Mouse (Mus musculus): ENCODE measurements around the gene Ppm1a. TPM values are rescaled to one million over a fixed set of nuclear protein-coding genes. Genes with fewer than 3 reads are reported as not detected.

Ppm1a gene
- total RNA-seq, 2 experiments from 2014 or later, result 265 to 266 TPM

- intact Hi-C loops (cut with DNase I), result no loop called here
- DNase-seq (ENCODE audit: low spot score in 2 of 2), result peak in 1 of 2 experiments; percentile 15
Measured at GRCm38 (mm10) chr12:72793983-72794382, 36.7 kb downstream of the Ppm1a start.

DNA sequence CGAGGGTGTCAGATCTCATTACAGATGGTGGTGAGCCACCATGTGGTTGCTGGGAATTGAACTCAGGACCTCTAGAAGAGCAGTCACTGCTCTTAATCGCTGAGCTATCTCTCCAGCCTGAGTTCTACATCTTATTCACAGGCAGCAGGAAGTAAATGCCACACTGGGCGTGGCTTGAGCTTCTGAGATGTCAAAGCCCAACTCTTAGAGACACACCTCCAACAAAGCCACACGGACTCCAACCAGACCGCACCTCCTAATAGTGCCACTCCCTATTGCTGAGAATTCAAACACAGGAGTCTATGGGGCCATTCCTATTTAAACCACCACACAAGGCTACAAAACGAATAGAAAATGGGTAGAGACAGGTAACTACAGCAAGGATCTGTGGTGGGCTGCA, 52.5 kb downstream of the Ppm1a start:
- DNase-seq (ENCODE audit: low spot score in 2 of 2), result no peak
- intact Hi-C loops (cut with DNase I), result loop anchor here (5.0 kb wide), 1 partner anchor 42 kb away; no protein-coding TSS in a partner anchor

GRCm38 (mm10) chr12:72811588-72811987, 54.3 kb downstream of the Ppm1a start:
- DNase-seq (ENCODE audit: low spot score in 2 of 2), result no peak
- intact Hi-C loops (cut with DNase I), result loop anchor here (5.0 kb wide), 1 partner anchor 44 kb away; no protein-coding TSS in a partner anchor

- intact Hi-C loops (cut with DNase I), result no loop called here
- DNase-seq (ENCODE audit: low spot score in 2 of 2), result peak; percentile 12 to 17
Measured at GRCm38 (mm10) chr12:72820940-72821431, 63.7 kb downstream of the Ppm1a start.

GRCm38 (mm10) chr12:72821589-72821988, 64.3 kb downstream of the Ppm1a start:
- intact Hi-C loops (cut with DNase I), result no loop called here
- DNase-seq (ENCODE audit: low spot score in 2 of 2), result no peak

DNA sequence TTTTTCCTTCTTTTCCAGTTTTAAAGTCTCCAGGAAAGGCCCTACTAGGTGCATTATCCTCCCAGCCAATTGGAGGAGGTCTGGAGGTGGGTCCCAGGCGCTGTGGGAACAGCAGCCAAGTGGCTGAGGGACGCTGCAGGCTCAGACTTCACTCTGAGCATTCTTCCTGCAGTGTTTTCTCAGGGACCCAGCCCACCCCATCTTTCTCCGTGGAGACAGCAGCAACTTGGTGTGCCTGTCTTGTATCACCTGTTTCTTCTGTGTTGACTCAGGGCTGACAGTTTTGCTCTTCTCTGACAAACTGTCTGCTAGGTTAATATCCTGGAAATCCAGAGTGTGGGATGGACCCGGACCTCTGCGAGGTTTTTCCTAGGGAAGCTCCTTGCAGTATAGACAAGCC, 68.4 kb downstream of the Ppm1a start:
- DNase-seq (ENCODE audit: low spot score in 2 of 2), result no peak

DNA sequence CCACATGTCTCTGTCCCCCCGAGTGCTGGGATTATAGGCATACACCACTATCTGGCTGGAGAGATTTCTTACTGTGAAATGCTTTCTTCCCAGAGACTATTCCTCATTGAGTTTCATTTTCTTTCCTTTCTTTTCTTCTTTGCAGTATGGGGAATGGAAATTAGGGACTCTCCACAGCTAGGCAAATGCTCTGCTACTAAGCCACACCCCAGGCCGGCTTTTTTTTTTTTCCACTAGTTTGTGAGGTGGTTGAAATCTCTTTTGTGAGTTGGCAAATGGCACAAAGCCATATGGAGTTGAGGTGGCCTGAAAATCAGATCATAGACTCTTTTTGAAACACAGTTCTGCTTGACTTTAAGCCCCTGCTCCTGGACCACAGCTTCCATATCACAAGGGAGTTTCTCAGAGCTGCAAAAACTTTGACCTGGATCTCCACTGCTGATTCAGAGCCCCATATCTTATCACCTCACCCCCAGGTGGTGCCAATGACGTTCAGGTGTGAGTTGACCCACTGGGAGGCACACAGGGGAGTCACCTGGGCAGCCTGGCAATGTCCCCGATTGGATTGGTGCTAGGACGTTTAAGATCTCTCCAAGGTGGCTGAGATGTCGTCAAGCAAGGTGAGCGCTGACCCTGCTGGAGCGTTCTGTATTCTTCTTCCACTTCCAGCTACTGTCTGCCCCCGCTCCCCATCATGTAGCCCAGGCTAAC, 71.7 kb downstream of the Ppm1a start:
- DNase-seq (ENCODE audit: low spot score in 2 of 2), result no peak
- intact Hi-C loops (cut with DNase I), result no loop called here

More for the DNA sequence above, 68.4 kb downstream of the Ppm1a start:
- intact Hi-C loops (cut with DNase I), result no loop called here

GRCm38 (mm10) chr12:72829777-72830176, 72.5 kb downstream of the Ppm1a start:
- intact Hi-C loops (cut with DNase I), result no loop called here
- DNase-seq (ENCODE audit: low spot score in 2 of 2), result no peak

- peak; percentile 21 to 67 for DNase-seq (ENCODE audit: low spot score in 2 of 2)
- intact Hi-C loops (cut with DNase I), result no loop called here
Measured at GRCm38 (mm10) chr12:72830317-72830716, 73.1 kb downstream of the Ppm1a start.

GRCm38 (mm10) chr12:72831711-72832432, 74.6 kb downstream of the Ppm1a start:
- DNase-seq (ENCODE audit: low spot score in 2 of 2), result peak; percentile 78 to 87
- intact Hi-C loops (cut with DNase I), result no loop called here

DNA sequence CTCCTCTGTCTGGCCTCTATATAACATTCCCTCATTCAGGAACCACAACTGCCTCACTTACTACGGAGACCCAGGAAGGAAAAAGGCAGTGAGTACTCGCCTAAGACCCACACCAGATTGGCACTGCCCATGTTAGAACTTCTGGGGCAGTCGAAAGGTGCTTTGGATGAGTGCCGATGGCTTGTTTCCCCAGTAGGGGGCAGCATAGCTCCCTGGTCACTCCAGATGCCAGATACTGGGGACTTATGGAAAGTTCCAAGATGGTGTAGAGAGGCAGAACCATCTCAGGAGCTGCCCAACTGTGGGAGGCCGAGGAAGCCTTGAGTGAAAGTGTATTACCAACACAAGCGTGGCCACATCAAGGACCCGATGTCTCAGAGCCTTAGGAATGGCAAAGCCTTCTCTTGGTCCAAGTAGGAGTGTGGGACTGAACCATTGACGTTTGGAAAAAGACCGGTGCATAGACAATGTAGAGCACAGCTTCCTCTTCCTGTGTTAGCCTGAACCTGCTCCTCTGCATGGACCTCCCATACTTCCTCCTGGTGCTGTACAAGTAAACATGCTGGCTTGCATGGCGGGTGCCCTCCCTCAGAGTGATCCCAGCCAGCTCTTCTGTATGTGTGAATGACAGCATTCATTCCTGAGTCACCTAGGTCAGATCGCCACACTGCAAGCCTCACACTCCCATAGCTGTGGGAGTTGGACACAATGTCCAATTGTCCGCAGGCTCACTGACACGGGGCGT, 77.7 kb downstream of the Ppm1a start:
- no peak for DNase-seq (ENCODE audit: low spot score in 2 of 2)

GRCm38 (mm10) chr12:72835518-72836015, 78.3 kb downstream of the Ppm1a start:
- DNase-seq (ENCODE audit: low spot score in 2 of 2), result no peak
- intact Hi-C loops (cut with DNase I), result no loop called here

More for the DNA sequence above, 77.7 kb downstream of the Ppm1a start:
- intact Hi-C loops (cut with DNase I), result no loop called here

- DNase-seq (ENCODE audit: low spot score in 2 of 2), result no peak
- intact Hi-C loops (cut with DNase I), result no loop called here
Measured at GRCm38 (mm10) chr12:72837302-72837701, 80.0 kb downstream of the Ppm1a start.

DNA sequence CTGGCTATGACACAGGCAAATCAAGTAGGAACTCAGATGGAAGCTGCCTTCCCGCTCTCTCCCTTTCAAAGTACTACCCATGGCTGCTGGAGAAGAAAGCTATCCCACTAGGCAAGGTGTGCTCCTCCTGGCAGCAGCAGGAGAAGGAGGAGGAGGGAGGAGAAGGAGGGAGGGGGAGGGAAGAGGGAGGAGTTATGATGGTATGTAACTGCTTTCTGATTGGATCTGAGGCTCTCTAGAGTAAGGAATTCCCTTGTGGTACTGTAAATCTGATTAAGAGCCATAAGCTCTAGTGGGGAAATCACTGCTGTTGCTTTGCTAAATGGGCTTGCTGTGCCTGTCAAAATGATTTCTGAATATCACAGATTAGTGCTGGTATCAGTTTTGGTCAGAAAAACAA, 84.2 kb downstream of the Ppm1a start:
- DNase-seq (ENCODE audit: low spot score in 2 of 2), result no peak
- intact Hi-C loops (cut with DNase I), result loop anchor here (10.0 kb wide), 1 partner anchor 713 kb away; no protein-coding TSS in a partner anchor

DNA sequence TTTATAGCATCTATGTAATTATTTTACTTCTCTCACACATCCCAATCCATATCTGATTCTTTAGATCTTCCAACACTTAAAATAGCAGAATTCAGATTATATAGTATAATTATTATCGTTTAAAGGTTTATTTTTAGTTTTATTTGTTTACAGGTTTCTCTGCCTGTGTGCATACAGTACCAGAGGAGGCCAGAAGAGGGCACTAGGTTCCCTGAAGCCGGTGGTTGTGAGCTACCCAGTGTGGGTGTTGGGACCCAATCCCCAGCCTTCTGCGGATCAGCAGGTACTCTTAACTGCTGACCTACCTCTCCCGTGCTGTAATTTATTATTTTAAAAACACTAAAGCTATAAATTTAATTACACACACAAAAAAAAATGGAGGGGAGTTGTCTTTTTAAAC, 85.9 kb downstream of the Ppm1a start:
- DNase-seq (ENCODE audit: low spot score in 2 of 2), result no peak
- intact Hi-C loops (cut with DNase I), result loop anchor here (10.0 kb wide), 1 partner anchor 712 kb away; no protein-coding TSS in a partner anchor

- no peak for DNase-seq (ENCODE audit: low spot score in 2 of 2)
Measured at GRCm38 (mm10) chr12:72843555-72843954, 86.3 kb downstream of the Ppm1a start.

GRCm38 (mm10) chr12:72843973-72844620, 86.8 kb downstream of the Ppm1a start:
- peak in 1 of 2 experiments; percentile 39 for DNase-seq (ENCODE audit: low spot score in 2 of 2)
- intact Hi-C loops (cut with DNase I), result loop anchor here (10.0 kb wide), 1 partner anchor 711 kb away; no protein-coding TSS in a partner anchor

More at GRCm38 (mm10) chr12:72843555-72843954, 86.3 kb downstream of the Ppm1a start:
- intact Hi-C loops (cut with DNase I), result loop anchor here (10.0 kb wide), 1 partner anchor 711 kb away; no protein-coding TSS in a partner anchor

DNA sequence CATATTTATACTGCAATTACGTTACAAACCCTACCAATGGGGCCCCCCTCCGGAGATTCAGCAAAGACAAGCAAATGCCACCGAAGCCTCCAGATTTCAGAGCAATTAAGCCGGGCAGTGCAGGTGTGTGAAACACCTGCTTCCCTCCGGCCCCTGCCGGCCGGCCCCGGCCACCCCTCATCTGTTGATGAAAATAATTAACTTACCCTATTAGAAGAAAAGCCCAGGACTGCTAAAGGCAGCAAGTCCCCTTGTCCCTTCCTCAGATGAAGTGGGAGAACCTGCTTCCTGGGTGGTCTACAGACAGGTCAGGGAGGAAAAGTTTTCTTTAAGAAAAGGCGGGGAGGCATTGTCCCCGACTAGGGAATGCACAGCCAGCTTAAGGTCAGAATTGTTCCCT, 88.7 kb downstream of the Ppm1a start:
- DNase-seq (ENCODE audit: low spot score in 2 of 2), result no peak
- intact Hi-C loops (cut with DNase I), result loop anchor here (10.0 kb wide), 1 partner anchor 709 kb away; no protein-coding TSS in a partner anchor

DNA sequence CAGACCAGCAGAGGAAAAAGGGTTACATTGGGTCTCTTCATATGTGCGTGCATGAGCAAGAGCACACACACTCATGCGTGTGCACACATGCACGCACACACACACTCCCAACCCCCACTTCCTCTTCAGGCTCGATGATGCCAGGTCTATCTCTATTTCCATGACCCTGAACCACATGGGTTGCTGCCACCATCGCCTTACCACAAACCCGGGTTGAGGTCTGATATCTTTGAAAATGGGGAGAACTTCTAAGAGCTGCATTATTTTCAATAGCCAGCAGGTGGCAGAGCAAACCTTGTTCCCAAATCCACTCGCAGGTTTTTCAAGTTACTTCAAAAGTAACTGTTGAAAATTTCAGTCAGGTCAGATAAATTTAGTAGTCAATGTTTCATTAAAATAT, 90.5 kb downstream of the Ppm1a start:
- peak; percentile 26 to 63 for DNase-seq (ENCODE audit: low spot score in 2 of 2)
- intact Hi-C loops (cut with DNase I), result loop anchor here (1.0 to 10.0 kb wide), 2 partner anchors 129 to 707 kb away; no protein-coding TSS in a partner anchor

All from left cerebral cortex, postnatal 14 days (tissue).